Mouse (Mus musculus) embryonic fibroblast, embryonic 13.5 days (primary cell): ENCODE results near the gene Vrk1.

ENCODE experiments used
- CTCF ChIP-seq: IDR thresholded peaks from 2 replicates; pipeline ENCODE4 v1.5.1; 2011; ENCODE audit warnings: mild to moderate bottlenecking, control low read depth, low read length, moderate library complexity, borderline replicate concordance; ENCODE audit not compliant: insufficient read depth
- POLR2A ChIP-seq: IDR thresholded peaks from 2 replicates; pipeline ENCODE4 v1.6.1; 2011; ENCODE audit warnings: low read depth, mild to moderate bottlenecking, control low read depth, low read length, moderate library complexity

DNA sequence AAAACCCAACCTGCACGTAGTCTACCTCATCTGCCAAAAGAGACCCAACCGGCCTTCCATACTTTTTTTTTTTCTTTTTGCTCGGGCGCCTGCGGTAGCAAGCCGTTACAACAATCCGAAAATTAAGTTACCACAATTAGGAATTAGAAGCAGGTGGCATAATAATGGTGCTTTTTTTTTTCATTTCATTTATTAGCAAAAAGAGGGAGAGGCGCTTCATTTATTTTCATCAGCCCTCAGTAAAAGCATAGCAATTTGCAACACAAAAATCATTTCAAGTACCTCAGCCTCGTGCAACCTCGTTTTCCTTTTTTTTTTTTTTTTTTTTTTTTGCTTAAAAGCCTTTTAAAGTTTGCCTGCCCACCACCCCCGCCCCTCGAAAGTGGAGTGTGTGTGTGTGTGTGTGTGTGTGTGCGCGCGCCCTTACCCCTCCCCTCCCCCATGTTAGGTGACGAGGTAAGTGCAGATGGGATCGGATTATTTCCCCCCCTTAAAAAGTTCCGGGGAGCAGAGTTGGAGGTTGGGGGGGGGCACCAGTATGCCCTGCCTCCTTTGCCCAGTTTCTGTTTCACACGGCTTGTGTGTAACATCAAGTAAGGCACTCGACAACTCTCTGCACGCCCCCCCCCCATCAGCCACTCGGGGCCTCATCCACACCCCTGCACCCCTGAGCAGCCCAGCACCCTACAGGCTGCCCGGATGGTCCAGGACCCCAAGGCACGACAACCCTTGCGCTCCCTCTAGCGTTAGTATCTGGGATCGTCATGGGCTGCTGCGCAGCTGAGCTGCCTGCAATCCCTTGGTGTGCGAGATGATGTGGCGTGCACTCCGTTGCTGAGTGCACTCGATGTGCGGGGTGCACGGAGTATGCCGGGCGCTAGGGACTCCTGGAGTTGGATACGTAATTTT, 47.7 kb upstream of the Vrk1 start:
- TF ChIP-seq CTCF, result peak; percentile 98
- no peak for TF ChIP-seq POLR2A
